Mouse (Mus musculus) spleen, adult 18-20 months (tissue): ENCODE measurements around the gene Six6.

Source experiments
- DNase-seq, 2 experiments: peaks; one replicate each; pipeline ENCODE4 v3.0.0; 2022; ENCODE audit warnings: mixed read lengths in 2 of 2

The Six6 gene

DNA sequence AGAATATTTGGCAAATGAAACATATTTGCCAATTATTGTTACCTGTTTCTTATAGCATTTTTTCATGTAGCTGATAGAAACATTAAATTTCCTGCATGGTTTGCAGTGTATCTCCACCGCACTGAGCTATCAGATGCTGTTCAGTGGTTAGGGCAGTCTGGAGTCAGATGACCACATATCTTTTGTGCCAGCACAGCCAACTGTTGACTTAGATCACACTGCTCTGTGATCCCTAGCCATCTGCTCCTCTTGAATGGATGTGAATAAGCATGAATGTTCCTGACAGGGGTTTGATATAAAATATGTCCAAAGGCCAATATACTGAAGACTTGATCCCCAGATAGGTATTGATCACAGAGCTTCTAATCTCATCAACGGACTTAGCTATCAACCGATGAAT lies 18.8 kb downstream of the Six6 start:
- DNase-seq = no peak

DNA sequence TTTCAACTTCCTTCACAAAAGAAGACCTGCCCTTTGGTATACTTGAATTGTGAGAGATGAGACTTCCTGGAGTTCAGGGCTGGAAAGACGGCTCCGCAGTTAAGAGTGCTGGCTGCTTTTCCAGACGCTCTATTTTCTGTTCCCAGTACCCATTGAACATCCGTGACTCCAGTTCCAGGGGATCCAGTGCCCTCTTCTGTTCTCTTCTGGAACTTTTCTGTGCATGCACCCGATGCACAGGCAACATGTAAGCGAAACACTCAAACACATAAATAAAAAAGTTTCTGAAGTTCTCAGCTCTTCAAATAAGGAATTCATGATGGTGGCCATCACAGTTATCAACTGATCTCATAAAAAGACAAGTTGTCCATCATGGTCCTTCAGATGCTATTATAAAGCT lies 23.1 kb downstream of the Six6 start:
- DNase-seq = no peak

DNA sequence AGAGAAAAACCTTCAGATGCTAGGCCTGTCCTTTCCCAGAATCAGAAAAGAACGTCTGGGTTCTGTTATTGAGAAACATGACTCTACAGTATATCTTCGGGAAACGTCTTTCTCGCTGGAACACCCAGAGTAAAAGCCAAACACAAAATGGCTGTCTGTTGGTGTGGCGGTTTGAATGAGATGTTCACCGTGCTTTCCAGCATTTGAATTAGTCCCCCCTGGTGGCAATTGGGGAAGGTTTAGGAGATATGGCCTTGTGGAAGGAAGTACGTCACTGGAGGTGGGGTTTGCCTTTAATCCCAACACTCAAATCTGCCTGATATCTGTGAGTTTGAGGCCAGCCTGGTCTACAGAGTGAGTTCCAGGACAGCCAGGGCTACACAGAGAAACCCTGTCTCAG lies 27.8 kb downstream of the Six6 start:
- DNase-seq = no peak

DNA sequence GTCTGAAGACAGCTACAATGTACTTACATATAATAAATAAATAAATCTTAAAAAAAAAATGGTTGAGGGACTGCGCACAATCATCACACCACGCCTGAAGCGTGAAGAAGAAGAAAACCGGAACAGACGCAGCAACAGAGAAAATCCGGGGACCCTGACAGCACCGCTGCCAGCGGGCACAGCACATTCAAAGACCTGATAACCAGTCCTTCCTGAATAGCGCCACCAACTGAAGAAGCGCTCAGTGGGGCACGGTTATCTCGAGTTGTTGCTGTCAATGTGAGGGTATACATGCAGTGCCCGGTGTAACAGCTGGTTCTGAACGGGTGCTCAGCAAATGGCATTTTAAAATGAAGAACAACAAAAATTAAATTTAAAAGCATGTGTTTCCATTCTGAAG lies 30.9 kb downstream of the Six6 start:
- no peak for DNase-seq

GRCm38 (mm10) chr12:72973161-72973560 lies 33.5 kb downstream of the Six6 start:
- peak in 1 of 2 experiments; percentile 24 for DNase-seq

DNA sequence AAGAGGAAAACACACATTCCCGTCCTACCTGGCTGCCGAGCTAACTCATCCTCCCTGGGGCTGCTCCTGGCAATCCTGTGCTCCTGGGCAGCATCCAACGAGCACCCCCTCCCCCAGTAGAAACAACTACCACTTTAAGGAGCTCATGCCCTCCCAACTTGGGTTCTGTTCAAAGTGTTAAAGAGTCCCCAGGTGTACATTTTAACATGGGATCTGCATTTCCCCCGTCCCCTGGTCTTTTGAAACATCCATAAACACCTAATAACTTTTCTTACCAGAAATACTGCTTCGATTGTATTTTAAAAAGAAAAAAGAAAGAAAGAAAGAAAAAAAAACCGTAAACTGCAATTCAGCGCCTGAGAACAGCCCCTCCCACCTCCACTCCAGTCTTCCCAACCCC lies 36.5 kb downstream of the Six6 start:
- no peak for DNase-seq

DNA sequence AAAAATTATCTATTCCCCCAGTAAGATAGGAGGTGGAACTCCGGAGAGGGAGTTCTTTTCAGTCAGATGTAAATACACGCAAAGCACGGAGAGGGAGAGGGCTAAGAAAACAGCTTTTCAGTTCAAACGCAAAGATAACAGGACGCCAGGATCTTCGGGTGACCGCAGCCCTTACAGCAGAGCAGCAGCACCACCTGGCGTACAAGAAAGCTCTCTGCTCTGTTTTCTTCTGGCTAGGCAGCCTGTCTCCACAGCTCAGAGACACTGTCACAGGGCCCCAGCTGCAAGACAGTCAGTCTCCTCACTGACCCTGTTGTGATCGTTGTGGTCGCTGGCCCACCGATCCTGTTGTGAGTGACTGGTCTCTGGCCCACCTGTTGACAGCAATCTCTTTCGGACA lies 37.0 kb downstream of the Six6 start:
- DNase-seq = peak; percentile 15 to 40

DNA sequence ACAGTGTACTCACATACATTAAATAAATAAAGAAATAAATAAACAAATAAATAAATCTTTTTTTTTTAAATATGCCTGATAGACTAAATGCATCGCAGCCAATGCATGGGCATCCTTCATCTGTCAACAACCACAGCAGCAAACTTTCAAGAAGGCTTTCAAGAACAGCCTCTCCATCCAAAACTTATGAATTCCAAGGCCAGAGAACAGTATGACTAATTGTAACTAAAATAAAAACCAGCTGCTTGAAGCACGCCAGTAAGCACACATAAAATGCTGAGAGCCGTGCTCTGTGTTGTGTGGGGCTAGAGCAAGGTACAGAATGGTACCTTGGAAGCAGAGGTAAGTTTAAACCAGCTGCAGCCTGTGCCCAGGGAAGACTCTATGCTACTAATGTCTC lies 38.2 kb downstream of the Six6 start:
- no peak for DNase-seq

DNA sequence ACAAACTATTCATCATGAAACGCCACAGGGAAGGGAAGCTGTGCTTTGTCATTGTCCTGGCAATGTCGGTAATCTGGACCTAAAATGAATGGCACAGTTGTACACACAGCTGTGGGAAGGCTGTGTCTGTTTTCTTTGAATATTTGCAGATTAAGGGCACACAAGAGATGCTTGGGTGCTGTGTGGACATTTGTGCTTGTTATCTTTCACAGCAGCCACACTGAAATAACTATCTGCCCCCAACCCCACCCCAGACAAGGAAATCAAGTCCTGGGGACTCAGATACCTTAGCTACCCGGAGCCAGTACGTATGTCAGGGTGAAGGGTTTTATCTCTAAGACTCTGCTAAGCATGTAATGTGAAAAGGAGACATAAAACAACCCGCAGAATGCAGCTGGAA lies 39.5 kb downstream of the Six6 start:
- no peak for DNase-seq

DNA sequence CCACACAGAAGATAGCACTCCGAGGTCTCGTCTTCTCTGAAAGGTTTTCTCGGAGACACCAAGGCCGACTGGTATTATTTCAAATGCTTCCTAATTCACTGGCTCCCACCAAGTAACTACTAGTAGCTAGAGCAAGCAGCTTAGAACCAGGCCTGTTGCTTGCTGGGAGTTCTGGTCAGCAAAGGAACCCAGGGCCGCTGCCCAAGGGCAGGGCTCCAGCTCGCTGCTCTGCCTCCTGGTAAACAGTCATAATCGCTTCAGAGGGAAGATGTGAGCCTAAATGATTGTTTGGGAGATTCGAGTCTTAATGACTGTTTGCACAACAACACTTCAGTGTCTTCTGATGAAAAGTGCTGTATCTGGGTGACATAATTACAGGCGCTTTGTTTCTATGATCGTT lies 42.9 kb downstream of the Six6 start:
- no peak for DNase-seq

DNA sequence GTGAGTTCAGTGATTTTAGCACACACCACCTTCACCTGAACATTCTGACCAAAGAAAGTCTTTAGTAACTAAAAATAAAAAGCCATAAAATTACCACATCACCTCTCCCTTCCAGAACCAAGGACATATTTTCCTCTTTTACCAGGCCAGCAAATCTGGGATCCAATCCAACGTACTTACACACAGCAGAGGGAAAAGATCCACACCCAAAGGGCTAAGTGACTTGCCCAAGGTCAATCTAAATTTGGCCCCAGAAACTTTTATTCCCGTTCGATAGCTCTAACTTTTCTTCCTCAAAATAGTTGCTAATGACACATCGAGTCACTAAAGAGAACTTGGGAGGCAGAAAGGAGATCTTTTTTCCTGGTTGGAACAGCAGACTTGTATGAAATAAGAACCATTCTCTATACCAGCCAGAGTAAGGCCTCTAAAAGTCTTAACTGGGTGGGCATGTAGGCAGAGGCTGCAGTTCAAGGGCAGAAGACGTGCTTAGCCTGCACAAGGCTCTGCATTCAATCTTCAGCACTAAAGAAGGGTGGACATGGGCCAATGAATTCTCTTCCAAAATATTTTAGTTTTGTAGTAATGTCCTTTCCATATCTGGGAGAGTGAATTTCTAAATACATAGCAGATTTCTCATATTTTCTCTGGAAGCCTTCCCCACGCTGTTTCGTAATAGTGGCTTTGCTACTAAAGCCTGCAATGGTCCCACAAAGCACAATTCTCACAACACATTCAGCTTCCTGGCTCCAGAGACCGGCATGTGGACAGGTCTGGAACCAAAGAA lies 43.6 kb downstream of the Six6 start:
- no peak for DNase-seq
